Mouse (Mus musculus) forebrain, embryonic 14.5 days (tissue): ENCODE data around the gene E2f6. TPM values are rescaled to one million over a fixed set of nuclear protein-coding genes. Genes with fewer than 3 reads are reported as not detected.

Experiments
- ATAC-seq: fragments of 200-750 bp; cut with Nextera tagmentation; 2 replicates; pipeline ENCODE4 v1.8.0; 2017; ENCODE audit warnings: mild to moderate bottlenecking, moderate library complexity
- DNase-seq: peaks from one replicate; pipeline ENCODE4 v3.0.0-alpha.2; 2015; ENCODE audit warnings: low spot score
- H3K27ac ChIP-seq: fragments of 300-500 bp; sonication (generic); 2 replicates; pipeline ENCODE4 v1.5.1; 2014; ENCODE audit warnings: low read depth, mild to moderate bottlenecking, control low read depth, low read length, moderate library complexity
- H3K27me3 ChIP-seq: fragments of 300-500 bp; sonication (generic); replicated peaks from 2 replicates; pipeline ENCODE4 v1.6.1; 2014; ENCODE audit warnings: low read length, control low read depth, mixed read lengths; ENCODE audit not compliant: control insufficient read depth, insufficient read depth
- H3K36me3 ChIP-seq: fragments of 300-500 bp; sonication (generic); 2 replicates; pipeline ENCODE4 v1.6.1; 2014; ENCODE audit warnings: low read length, control low read depth; ENCODE audit not compliant: control insufficient read depth, insufficient read depth
- H3K4me1 ChIP-seq: fragments of 300-500 bp; sonication (generic); 2 replicates; pipeline ENCODE4 v1.6.1; 2014; ENCODE audit warnings: antibody characterized with exemption, low read length, control low read depth; ENCODE audit not compliant: control insufficient read depth, insufficient read depth
- H3K4me2 ChIP-seq: fragments of 300-500 bp; sonication (generic); 2 replicates; pipeline ENCODE4 v1.6.1; 2014; ENCODE audit warnings: mild to moderate bottlenecking, control low read depth, low read length
- H3K4me3 ChIP-seq: fragments of 300-500 bp; sonication (generic); 2 replicates; pipeline ENCODE4 v1.5.1; 2014; ENCODE audit warnings: low read depth, low read length, control low read depth
- H3K9ac ChIP-seq: fragments of 300-500 bp; sonication (generic); 2 replicates; pipeline ENCODE4 v1.6.1; 2014; ENCODE audit warnings: mild to moderate bottlenecking, low read length, control low read depth, moderate library complexity
- H3K9me3 ChIP-seq: fragments of 300-500 bp; sonication (generic); replicated peaks from 2 replicates; pipeline ENCODE4 v1.6.1; 2016; ENCODE audit warnings: low read length, control low read depth, mixed read lengths; ENCODE audit not compliant: control insufficient read depth
- WGBS: fragments of 180-500 bp; shearing (Covaris S2); extraction: QIAGEN DNeasy Blood & Tissue Kit; methylation state at CpG from one replicate; pipeline ENCODE4 v1.1.7; 2014; 5-methylcytosine and 5-hydroxymethylcytosine counted together
- polyA plus RNA-seq: library from polyadenylated mRNA; unstranded; fragments of >200 nt; fragmentation: Nextera tagmentation; extraction: Ambion mirVana; gene quantifications from 2 replicates; pipeline ENCODE4 v1.2.1, GENCODE M21; 2014

Gene E2f6
- 33.9 and 36.4 TPM in 2 replicates for polyA plus RNA-seq

GRCm38 (mm10) chr12:16810525-16811431 lies at the start of gene E2f6:
Gene E2f6 (plus strand): TSS chr12:16810963.
- peaks cover 10% of the 10 kb centered on the region; the same call in 1 of the 2 replicates for H3K4me1 ChIP-seq
- H3K27ac ChIP-seq = peak within 1 kb of the TSS; percentile 63
- DNase-seq (peak; percentile 90), ATAC-seq (peak; percentile 91)
- H3K36me3 ChIP-seq = peaks cover 7% of the 10 kb centered on the region; the same call in 1 of the 2 replicates
- H3K4me2 ChIP-seq = peak within 1 kb of the TSS; percentile 89
- 7% methylated on average over 78 of the region's 81 CpGs for WGBS
- H3K27me3 ChIP-seq = peaks cover 5% of the 10 kb centered on the region; the same call in 1 of the 2 replicates
- peak within 1 kb of the TSS; percentile 89 for H3K9ac ChIP-seq
- no peaks in the 10 kb centered on the region for H3K9me3 ChIP-seq
- peak within 1 kb of the TSS; percentile 85 for H3K4me3 ChIP-seq

- Histone ChIP-seq H3K27ac (no peak overlapping the region), H3K9ac (no peak overlapping the region), H3K4me1 (no peaks in the 10 kb centered on the region), H3K27me3 (no peaks in the 10 kb centered on the region), H3K36me3 (no peaks in the 10 kb centered on the region), H3K4me3 (no peak overlapping the region), H3K9me3 (no peaks in the 10 kb centered on the region), H3K4me2 (no peak overlapping the region)
- ATAC-seq (no peak), DNase-seq (no peak)
- WGBS = 95% methylated on average over 3 of the region's 3 CpGs
Measured at GRCm38 (mm10) chr12:16761461-16761860, 49.3 kb upstream of the E2f6 start.

DNA sequence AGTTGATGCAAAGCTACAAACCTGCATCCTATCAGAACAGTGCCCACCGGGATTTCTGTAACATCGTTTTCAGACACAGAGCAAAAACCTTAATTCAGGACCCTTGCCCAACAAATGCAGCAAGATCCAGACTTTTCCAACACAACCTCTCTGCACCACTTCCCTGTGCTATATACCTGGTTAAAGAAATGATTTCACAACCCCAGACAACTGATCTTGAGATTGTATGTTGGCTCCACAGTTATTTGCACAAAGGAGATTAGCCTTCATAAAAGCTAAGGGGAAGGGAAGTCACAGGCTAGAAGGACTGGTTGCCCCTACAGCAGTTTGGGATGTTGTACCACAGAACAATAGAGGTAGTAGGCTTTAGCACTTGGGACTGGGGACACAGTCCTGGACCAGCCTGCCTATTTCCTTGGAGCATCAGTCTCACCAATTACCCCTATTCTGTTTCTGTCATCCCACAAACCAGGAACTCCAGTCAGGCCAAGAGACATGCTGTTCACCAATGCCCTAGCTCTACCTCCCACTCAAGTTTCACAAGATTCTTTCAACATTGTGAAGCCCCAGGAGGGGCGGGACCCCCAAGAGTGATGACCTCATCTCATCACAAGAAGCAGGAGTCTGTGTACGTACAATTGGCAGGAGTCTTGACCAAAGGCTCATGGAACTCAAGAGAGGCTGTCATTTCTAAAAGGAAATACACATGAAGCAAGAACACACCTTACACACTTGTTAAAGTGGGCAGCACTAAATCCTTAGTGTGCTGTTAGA lies 46.9 kb upstream of the E2f6 start:
- Histone ChIP-seq H3K4me1 (no peaks in the 10 kb centered on the region), H3K9ac (no peak overlapping the region), H3K27me3 (no peaks in the 10 kb centered on the region), H3K9me3 (no peaks in the 10 kb centered on the region), H3K4me3 (no peak overlapping the region), H3K27ac (no peak overlapping the region), H3K4me2 (no peak overlapping the region), H3K36me3 (no peaks in the 10 kb centered on the region)
- DNase-seq (no peak), ATAC-seq (no peak)
- 80% methylated on average over 4 of the region's 4 CpGs for WGBS

GRCm38 (mm10) chr12:16764776-16765445 lies 45.9 kb upstream of the E2f6 start:
- no peak overlapping the region for H3K27ac ChIP-seq

GRCm38 (mm10) chr12:16768251-16768650 lies 42.5 kb upstream of the E2f6 start:
- no peaks in the 10 kb centered on the region for H3K4me1 ChIP-seq
- DNase-seq = no peak
- no peaks in the 10 kb centered on the region for H3K27me3 ChIP-seq
- 94% methylated on average over 3 of the region's 3 CpGs for WGBS
- no peaks in the 10 kb centered on the region for H3K9me3 ChIP-seq
- no peak for ATAC-seq
- no peak overlapping the region for H3K27ac ChIP-seq
- no peak overlapping the region for H3K4me3 ChIP-seq
- no peak overlapping the region for H3K4me2 ChIP-seq
- no peaks in the 10 kb centered on the region for H3K36me3 ChIP-seq
- H3K9ac ChIP-seq = no peak overlapping the region

More at GRCm38 (mm10) chr12:16764776-16765445, 45.9 kb upstream of the E2f6 start:
- Histone ChIP-seq H3K36me3 (no peaks in the 10 kb centered on the region), H3K27me3 (no peaks in the 10 kb centered on the region), H3K4me2 (no peak overlapping the region), H3K9ac (no peak overlapping the region), H3K9me3 (no peaks in the 10 kb centered on the region), H3K4me3 (no peak overlapping the region), H3K4me1 (no peaks in the 10 kb centered on the region)
- DNase-seq (no peak), ATAC-seq (no peak)
- WGBS = 90% methylated on average over 12 of the region's 12 CpGs

- Histone ChIP-seq H3K4me2 (no peak overlapping the region), H3K9me3 (no peaks in the 10 kb centered on the region), H3K27ac (no peak overlapping the region), H3K9ac (no peak overlapping the region), H3K4me1 (no peaks in the 10 kb centered on the region), H3K4me3 (no peak overlapping the region), H3K36me3 (no peaks in the 10 kb centered on the region), H3K27me3 (no peaks in the 10 kb centered on the region)
- no peak for DNase-seq
- no peak for ATAC-seq
- WGBS = 89% methylated on average over 2 of the region's 2 CpGs
Measured at GRCm38 (mm10) chr12:16768711-16769110, 42.1 kb upstream of the E2f6 start.

DNA sequence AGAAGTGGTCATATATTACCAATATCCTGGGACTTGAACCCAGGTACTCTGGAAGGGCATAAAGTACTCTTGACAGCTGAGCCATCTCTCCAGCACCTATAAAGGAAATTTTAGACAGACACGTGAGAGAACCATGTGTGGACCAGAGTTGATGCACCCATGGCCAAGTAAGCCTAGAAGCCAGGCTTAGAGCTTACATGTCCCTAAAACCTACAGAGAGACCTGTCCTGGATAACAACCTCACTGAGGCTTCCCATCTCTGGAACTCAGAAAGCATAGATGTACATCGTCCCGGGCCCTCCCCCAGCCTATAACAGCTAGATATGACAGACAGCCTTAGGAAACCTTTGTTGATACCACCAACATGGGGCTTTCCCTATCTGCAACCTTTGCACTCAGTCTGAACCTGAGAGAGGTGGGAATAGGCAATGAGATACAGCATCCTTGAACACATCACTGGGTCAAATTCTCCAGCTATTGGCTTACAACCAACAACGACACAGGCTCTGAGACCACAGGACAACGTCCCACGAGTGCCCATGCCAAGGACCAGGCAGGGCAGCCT lies 41.1 kb upstream of the E2f6 start:
- no peak for DNase-seq
- H3K4me1 ChIP-seq = no peaks in the 10 kb centered on the region
- no peak overlapping the region for H3K9ac ChIP-seq
- H3K9me3 ChIP-seq = no peaks in the 10 kb centered on the region
- 94% methylated on average over 6 of the region's 6 CpGs for WGBS
- no peak overlapping the region for H3K4me2 ChIP-seq
- H3K27me3 ChIP-seq = no peaks in the 10 kb centered on the region
- no peak for ATAC-seq
- no peak overlapping the region for H3K27ac ChIP-seq
- H3K4me3 ChIP-seq = no peak overlapping the region
- H3K36me3 ChIP-seq = no peaks in the 10 kb centered on the region

GRCm38 (mm10) chr12:16774605-16775004 lies 36.2 kb upstream of the E2f6 start:
- ATAC-seq = no peak
- DNase-seq = no peak
- Histone ChIP-seq H3K4me1 (no peaks in the 10 kb centered on the region), H3K4me2 (no peak overlapping the region), H3K9ac (no peak overlapping the region), H3K9me3 (no peaks in the 10 kb centered on the region), H3K27ac (no peak overlapping the region), H3K27me3 (no peaks in the 10 kb centered on the region), H3K4me3 (no peak overlapping the region), H3K36me3 (no peaks in the 10 kb centered on the region)
- 93% methylated on average over 4 of the region's 4 CpGs for WGBS
